Mouse (Mus musculus) E14TG2a.4 (cell line): ENCODE measurements around the gene Auts2.

Source experiments
- H3K27me3 ChIP-seq: 2 replicates; pipeline ENCODE4 v1.6.1; 2014; ENCODE audit warnings: low read length, control low read depth; ENCODE audit not compliant: insufficient read depth
- H3K36me3 ChIP-seq: 2 replicates; pipeline ENCODE4 v1.6.1; 2014; ENCODE audit warnings: low read length, control low read depth; ENCODE audit not compliant: insufficient read depth
- H3K4me1 ChIP-seq: replicated peaks from 2 replicates; pipeline ENCODE4 v1.6.1; 2014; ENCODE audit warnings: low read depth, low read length, control low read depth
- H3K4me3 ChIP-seq: replicated peaks from 2 replicates; pipeline ENCODE4 v1.5.1; 2014; ENCODE audit warnings: mild to moderate bottlenecking, low read length
- H3K9me3 ChIP-seq: 2 replicates; pipeline ENCODE4 v1.6.1; 2014; ENCODE audit warnings: low read length, control low read depth
- CTCF ChIP-seq: conservative IDR thresholded peaks from 2 replicates; pipeline ENCODE4 v1.5.1; 2014; ENCODE audit warnings: low read length
- NANOG ChIP-seq: IDR thresholded peaks from 2 replicates; pipeline ENCODE4 v1.6.1; 2014; ENCODE audit warnings: borderline replicate concordance, low read length, mixed read lengths
- POU5F1 ChIP-seq: IDR thresholded peaks from 2 replicates; pipeline ENCODE4 v1.6.1; 2014; ENCODE audit warnings: low read length, borderline replicate concordance

Gene Auts2

GRCm38 (mm10) chr5:132448401-132449066, 94.6 kb downstream of the Auts2 start:
- TF ChIP-seq POU5F1 (no peak), NANOG (no peak), CTCF (no peak)
- Histone ChIP-seq H3K4me1 (no peaks in the 10 kb centered on the region), H3K9me3 (no peaks in the 10 kb centered on the region), H3K36me3 (no peaks in the 10 kb centered on the region), H3K27me3 (no peaks in the 10 kb centered on the region), H3K4me3 (no peak overlapping the region)

- no peaks in the 10 kb centered on the region for H3K4me1 ChIP-seq
- no peak overlapping the region for H3K4me3 ChIP-seq
- H3K27me3 ChIP-seq: no peaks in the 10 kb centered on the region
- no peaks in the 10 kb centered on the region for H3K9me3 ChIP-seq
- no peaks in the 10 kb centered on the region for H3K36me3 ChIP-seq
- TF ChIP-seq CTCF: no peak
- TF ChIP-seq POU5F1: no peak
- TF ChIP-seq NANOG: no peak
These were observed 97.8 kb downstream of the Auts2 start for GRCm38 (mm10) chr5:132445213-132445954.

GRCm38 (mm10) chr5:132442948-132443347, 100.2 kb downstream of the Auts2 start:
- Histone ChIP-seq H3K4me1 (no peaks in the 10 kb centered on the region), H3K4me3 (no peak overlapping the region), H3K36me3 (no peaks in the 10 kb centered on the region), H3K9me3 (no peaks in the 10 kb centered on the region), H3K27me3 (no peaks in the 10 kb centered on the region)
- TF ChIP-seq CTCF (no peak), NANOG (no peak), POU5F1 (no peak)

- Histone ChIP-seq H3K4me3 (no peak overlapping the region), H3K9me3 (no peaks in the 10 kb centered on the region), H3K36me3 (no peaks in the 10 kb centered on the region), H3K4me1 (no peaks in the 10 kb centered on the region), H3K27me3 (no peaks in the 10 kb centered on the region)
- no peak for TF ChIP-seq CTCF
- no peak for TF ChIP-seq POU5F1
- no peak for TF ChIP-seq NANOG
These were observed 104.7 kb downstream of the Auts2 start for GRCm38 (mm10) chr5:132438414-132438813.

GRCm38 (mm10) chr5:132437994-132438393, 105.2 kb downstream of the Auts2 start:
- Histone ChIP-seq H3K36me3 (no peaks in the 10 kb centered on the region), H3K4me1 (no peaks in the 10 kb centered on the region), H3K4me3 (no peak overlapping the region), H3K9me3 (no peaks in the 10 kb centered on the region), H3K27me3 (no peaks in the 10 kb centered on the region)
- TF ChIP-seq POU5F1 (no peak), CTCF (no peak), NANOG (no peak)

- no peaks in the 10 kb centered on the region for H3K4me1 ChIP-seq
- TF ChIP-seq CTCF (no peak), NANOG (no peak), POU5F1 (no peak)
- H3K36me3 ChIP-seq: no peaks in the 10 kb centered on the region
- no peaks in the 10 kb centered on the region for H3K9me3 ChIP-seq
- no peak overlapping the region for H3K4me3 ChIP-seq
- H3K27me3 ChIP-seq: no peaks in the 10 kb centered on the region
These were observed 105.7 kb downstream of the Auts2 start for GRCm38 (mm10) chr5:132437478-132437877.

GRCm38 (mm10) chr5:132436901-132437300, 106.2 kb downstream of the Auts2 start:
- Histone ChIP-seq H3K4me3 (no peak overlapping the region), H3K36me3 (no peaks in the 10 kb centered on the region)

GRCm38 (mm10) chr5:132436473-132436872, 106.7 kb downstream of the Auts2 start:
- no peaks in the 10 kb centered on the region for H3K27me3 ChIP-seq
- no peaks in the 10 kb centered on the region for H3K36me3 ChIP-seq
- TF ChIP-seq NANOG: no peak
- TF ChIP-seq POU5F1: no peak
- no peak for TF ChIP-seq CTCF
- no peaks in the 10 kb centered on the region for H3K9me3 ChIP-seq
- no peak overlapping the region for H3K4me3 ChIP-seq
- H3K4me1 ChIP-seq: no peaks in the 10 kb centered on the region

More at GRCm38 (mm10) chr5:132436901-132437300, 106.2 kb downstream of the Auts2 start:
- TF ChIP-seq POU5F1: no peak
- Histone ChIP-seq H3K4me1 (no peaks in the 10 kb centered on the region), H3K27me3 (no peaks in the 10 kb centered on the region), H3K9me3 (no peaks in the 10 kb centered on the region)

GRCm38 (mm10) chr5:132435401-132435800, 107.7 kb downstream of the Auts2 start:
- H3K4me3 ChIP-seq: no peak overlapping the region
- no peaks in the 10 kb centered on the region for H3K36me3 ChIP-seq
- H3K27me3 ChIP-seq: no peaks in the 10 kb centered on the region
- no peak for TF ChIP-seq POU5F1
- TF ChIP-seq NANOG: no peak
- no peak for TF ChIP-seq CTCF
- no peaks in the 10 kb centered on the region for H3K9me3 ChIP-seq
- no peaks in the 10 kb centered on the region for H3K4me1 ChIP-seq
